Mouse (Mus musculus) bone marrow, adult 2 months (tissue): ENCODE data around the gene AC124502.3. TPM values are rescaled to one million over a fixed set of nuclear protein-coding genes. Genes with fewer than 3 reads are reported as not detected.

Experiments used
- H3K27ac ChIP-seq: fragments of 200-500 bp; 2 replicates; pipeline ENCODE4 v1.5.1; 2012; ENCODE audit warnings: low read depth, mild to moderate bottlenecking, control low read depth, inconsistent platforms, low read length; ENCODE audit not compliant: control insufficient read depth, poor library complexity, insufficient read depth
- H3K4me1 ChIP-seq: fragments of 200-500 bp; 2 replicates; pipeline ENCODE4 v1.6.1; 2011; ENCODE audit warnings: low read length; ENCODE audit not compliant: control insufficient read depth, insufficient read depth
- H3K4me3 ChIP-seq: fragments of 200-500 bp; replicated peaks from 2 replicates; pipeline ENCODE3; 2011; ENCODE audit warnings: mild to moderate bottlenecking, low read depth, low read length, control low read depth; ENCODE audit not compliant: control insufficient read depth
- CTCF ChIP-seq: fragments of 200-500 bp; IDR thresholded peaks from 2 replicates; pipeline ENCODE4 v1.5.1; 2011; ENCODE audit warnings: low read length, control low read depth; ENCODE audit not compliant: control insufficient read depth, insufficient read depth
- POLR2A ChIP-seq: fragments of 200-500 bp; IDR thresholded peaks from 2 replicates; pipeline ENCODE4 v1.6.1; 2011; ENCODE audit warnings: low read depth, mild to moderate bottlenecking, control low read depth, low read length, borderline replicate concordance; ENCODE audit not compliant: control insufficient read depth
- WGBS: fragments of 180-500 bp; shearing (Covaris S2); methylation state at CpG from one replicate; pipeline ENCODE4 v1.1.7; 2018; 5-methylcytosine and 5-hydroxymethylcytosine counted together
- polyA plus RNA-seq: library from polyadenylated mRNA; stranded (reverse); fragments of >200 nt; gene quantifications from 2 replicates; pipeline ENCODE4 v1.2.4, GENCODE M21; 2011; ENCODE audit warnings: low replicate concordance; ENCODE audit not compliant: missing spikeins, insufficient read depth, insufficient read length

AC124502.3 gene
- not detected in 2 replicates for polyA plus RNA-seq

- no peak within 1 kb of the TSS; the same call in 1 of the 2 replicates for H3K27ac ChIP-seq
- H3K4me3 ChIP-seq = peak within 1 kb of the TSS; percentile 91
- WGBS = under 1% methylated on average over 44 of the region's 44 CpGs
- H3K4me1 ChIP-seq = no peaks in the 10 kb centered on the region; the same call in 1 of the 2 replicates
- peak; percentile 34; the same call in 1 of the 2 replicates for TF ChIP-seq CTCF
- TF ChIP-seq POLR2A = peak; percentile 45; the same call in 1 of the 2 replicates
Measured at GRCm38 (mm10) chr19:5038709-5039156, at the start of gene AC124502.3, which contains the start of gene B4gat1. TSS of gene AC124502.3 (plus strand) at chr19:5038891. TSS of gene B4gat1 (plus strand) at chr19:5038826.

GRCm38 (mm10) chr19:4989013-4989412 lies 49.7 kb upstream of the AC124502.3 start:
- TF ChIP-seq POLR2A = peak; percentile 34; the same call in 1 of the 2 replicates
- peak; percentile 32; the same call in 1 of the 2 replicates for TF ChIP-seq CTCF
- Histone ChIP-seq H3K4me3 (no peak overlapping the region), H3K4me1 (no peaks in the 10 kb centered on the region; the same call in 1 of the 2 replicates), H3K27ac (no peak overlapping the region)
- WGBS = 4% methylated on average over 13 of the region's 13 CpGs

GRCm38 (mm10) chr19:4989434-4990255 lies 49.0 kb upstream of the AC124502.3 start:
- H3K27ac ChIP-seq = no peak overlapping the region
- WGBS = 21% methylated on average over 47 of the region's 47 CpGs
- no peaks in the 10 kb centered on the region; the same call in 1 of the 2 replicates for H3K4me1 ChIP-seq
- TF ChIP-seq CTCF = no peak
- TF ChIP-seq POLR2A = no peak
- no peak overlapping the region for H3K4me3 ChIP-seq

GRCm38 (mm10) chr19:4990256-4990625 lies 48.5 kb upstream of the AC124502.3 start, which contains the start of gene Npas4:
TSS of gene Npas4 (minus strand) at chr19:4990316.
- H3K27ac ChIP-seq = no peak within 1 kb of the TSS
- no peak for TF ChIP-seq CTCF
- TF ChIP-seq POLR2A = no peak
- H3K4me3 ChIP-seq = no peak within 1 kb of the TSS
- WGBS = 29% methylated on average over 4 of the region's 4 CpGs
- H3K4me1 ChIP-seq = no peaks in the 10 kb centered on the region; the same call in 1 of the 2 replicates

GRCm38 (mm10) chr19:4990716-4991115 lies 48.0 kb upstream of the AC124502.3 start:
- no peak overlapping the region for H3K27ac ChIP-seq
- WGBS = 4% methylated on average over 21 of the region's 22 CpGs
- H3K4me3 ChIP-seq = no peak overlapping the region
- TF ChIP-seq POLR2A (no peak), CTCF (no peak)
- H3K4me1 ChIP-seq = no peaks in the 10 kb centered on the region; the same call in 1 of the 2 replicates

GRCm38 (mm10) chr19:4992371-4992770 lies 46.3 kb upstream of the AC124502.3 start:
- WGBS = 10% methylated on average over 8 of the region's 8 CpGs
- TF ChIP-seq CTCF (no peak), POLR2A (no peak)
- Histone ChIP-seq H3K4me3 (no peak overlapping the region), H3K27ac (no peak overlapping the region), H3K4me1 (no peaks in the 10 kb centered on the region; the same call in 1 of the 2 replicates)

GRCm38 (mm10) chr19:4992904-4993303 lies 45.8 kb upstream of the AC124502.3 start:
- no peak for TF ChIP-seq CTCF
- no peak for TF ChIP-seq POLR2A
- no peak overlapping the region for H3K27ac ChIP-seq
- no peak overlapping the region for H3K4me3 ChIP-seq
- WGBS = under 1% methylated on average over 9 of the region's 9 CpGs
- H3K4me1 ChIP-seq = no peaks in the 10 kb centered on the region; the same call in 1 of the 2 replicates

GRCm38 (mm10) chr19:4994043-4994442 lies 44.6 kb upstream of the AC124502.3 start:
- 39% methylated on average over 5 of the region's 5 CpGs for WGBS
- H3K4me1 ChIP-seq = no peaks in the 10 kb centered on the region; the same call in 1 of the 2 replicates

More at GRCm38 (mm10) chr19:4994043-4994442, 44.6 kb upstream of the AC124502.3 start:
- Histone ChIP-seq H3K4me3 (no peak overlapping the region), H3K27ac (no peak overlapping the region)
- no peak for TF ChIP-seq POLR2A
- no peak for TF ChIP-seq CTCF
